Mouse (Mus musculus) stomach, postnatal 0 days (tissue): Measurements from ENCODE around the gene Trem1. TPM values are rescaled to one million over a fixed set of nuclear protein-coding genes. Genes with fewer than 3 reads are reported as not detected.

Experiments
- ATAC-seq: fragments of 200-750 bp; cut with Nextera tagmentation; 2 replicates; pipeline ENCODE4 v1.8.0; 2017; ENCODE audit not compliant: low FRiP score, low TSS enrichment
- DNase-seq: peaks from one replicate; pipeline ENCODE4 v3.0.0-alpha.2; 2016; ENCODE audit warnings: low spot score
- H3K27ac ChIP-seq: fragments of 300-500 bp; sonication (generic); replicated peaks from 2 replicates; pipeline ENCODE4 v1.5.1; 2014; ENCODE audit warnings: mild to moderate bottlenecking, control low read depth
- H3K27me3 ChIP-seq: fragments of 300-500 bp; sonication (generic); 2 replicates; pipeline ENCODE4 v1.6.1; 2014; ENCODE audit warnings: low read length; ENCODE audit not compliant: control insufficient read depth, insufficient read depth
- H3K36me3 ChIP-seq: fragments of 300-500 bp; sonication (generic); 2 replicates; pipeline ENCODE4 v1.6.1; 2014; ENCODE audit warnings: low read length, mixed read lengths; ENCODE audit not compliant: control insufficient read depth, insufficient read depth
- H3K4me1 ChIP-seq: fragments of 300-500 bp; sonication (generic); replicated peaks from 2 replicates; pipeline ENCODE4 v1.6.1; 2014; ENCODE audit warnings: antibody characterized with exemption; ENCODE audit not compliant: control insufficient read depth, insufficient read depth
- H3K4me2 ChIP-seq: fragments of 300-500 bp; sonication (generic); replicated peaks from 2 replicates; pipeline ENCODE4 v1.6.1; 2014; ENCODE audit warnings: low read depth, mild to moderate bottlenecking, control low read depth, moderate library complexity
- H3K4me3 ChIP-seq: fragments of 300-500 bp; sonication (generic); 2 replicates; pipeline ENCODE4 v1.5.1; 2014; ENCODE audit warnings: low read depth, low read length, control low read depth
- H3K9ac ChIP-seq: fragments of 300-500 bp; sonication (generic); 2 replicates; pipeline ENCODE4 v1.6.1; 2014; ENCODE audit warnings: mild to moderate bottlenecking, low read length, control low read depth, mixed read lengths
- H3K9me3 ChIP-seq: fragments of 300-500 bp; sonication (generic); 2 replicates; pipeline ENCODE4 v1.6.1; 2016; ENCODE audit warnings: low read length; ENCODE audit not compliant: control insufficient read depth
- CTCF ChIP-seq: IDR thresholded peaks from 2 replicates; pipeline ENCODE4 v1.5.1; 2016; ENCODE audit warnings: antibody characterized with exemption, low read depth, mild to moderate bottlenecking, moderate library complexity
- EP300 ChIP-seq: optimal IDR thresholded peaks from 2 replicates; pipeline ENCODE3; 2016; ENCODE audit warnings: antibody characterized with exemption
- WGBS: fragments of 180-500 bp; shearing (Covaris S2); extraction: QIAGEN DNeasy Blood & Tissue Kit; methylation state at CpG from one replicate; pipeline ENCODE4 v1.1.7; 2014; 5-methylcytosine and 5-hydroxymethylcytosine counted together
- polyA plus RNA-seq: library from polyadenylated mRNA; unstranded; fragments of >200 nt; fragmentation: Nextera tagmentation; extraction: Ambion mirVana; gene quantifications from 2 replicates; pipeline ENCODE4 v1.2.1, GENCODE M21; 2015

Trem1 gene
- polyA plus RNA-seq, 1 experiment from 2014 or later: not detected

GRCm38 (mm10) chr17:48263741-48264362 is 31.3 kb downstream of the Trem1 start, which contains the start of gene Treml4:
Gene Treml4 (plus strand): TSS chr17:48264295.
- no peak within 1 kb of the TSS for H3K4me2 ChIP-seq
- no peak within 1 kb of the TSS for H3K4me3 ChIP-seq
- TF ChIP-seq CTCF (no peak), EP300 (no peak)
- DNase-seq: no peak
- H3K9ac ChIP-seq: no peak within 1 kb of the TSS
- no peaks in the 10 kb centered on the region for H3K27me3 ChIP-seq
- ATAC-seq: no peak
- H3K4me1 ChIP-seq: no peaks in the 10 kb centered on the region
- no peaks in the 10 kb centered on the region for H3K36me3 ChIP-seq
- 83% methylated on average over 3 of the region's 3 CpGs for WGBS
- H3K27ac ChIP-seq: no peak within 1 kb of the TSS
- H3K9me3 ChIP-seq: 0 out of 2 replicates have a peak, but pooled peaks cover 3% of the 10 kb centered on the region

DNA sequence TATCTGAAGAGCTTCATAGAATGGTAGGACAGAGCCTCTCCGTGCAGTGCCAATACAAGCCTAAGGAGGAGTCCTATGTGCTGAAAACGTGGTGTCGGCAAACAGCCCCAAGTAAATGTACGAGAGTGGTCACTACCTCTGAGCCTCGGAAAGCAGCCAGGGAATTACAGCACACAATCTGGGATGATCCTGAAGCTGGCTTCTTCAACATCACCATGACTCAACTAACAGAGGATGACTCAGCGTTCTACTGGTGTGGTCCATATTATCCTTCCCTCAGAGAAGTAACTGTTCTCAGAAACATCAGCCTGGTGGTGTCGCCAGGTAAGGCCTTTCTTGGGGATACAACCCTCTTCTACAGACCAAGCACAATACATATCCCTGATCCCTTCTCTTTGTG is 32.1 kb downstream of the Trem1 start:
- no peak for TF ChIP-seq CTCF
- TF ChIP-seq EP300: no peak
- no peak for ATAC-seq
- DNase-seq: no peak
- H3K27me3 ChIP-seq: no peaks in the 10 kb centered on the region
- no peaks in the 10 kb centered on the region for H3K36me3 ChIP-seq
- 91% methylated on average over 7 of the region's 7 CpGs for WGBS
- no peak overlapping the region for H3K4me3 ChIP-seq
- H3K9ac ChIP-seq: no peak overlapping the region
- 0 out of 2 replicates have a peak, but pooled peaks cover 2% of the 10 kb centered on the region for H3K9me3 ChIP-seq
- H3K4me1 ChIP-seq: no peaks in the 10 kb centered on the region
- H3K4me2 ChIP-seq: no peak overlapping the region
- no peak overlapping the region for H3K27ac ChIP-seq

GRCm38 (mm10) chr17:48266138-48266537 is 33.6 kb downstream of the Trem1 start:
- H3K4me1 ChIP-seq: no peaks in the 10 kb centered on the region
- TF ChIP-seq CTCF (no peak), EP300 (no peak)
- H3K4me2 ChIP-seq: no peak overlapping the region
- DNase-seq: no peak
- 13% methylated on average over 2 of the region's 2 CpGs for WGBS
- H3K9ac ChIP-seq: no peak overlapping the region
- ATAC-seq: no peak
- H3K27me3 ChIP-seq: no peaks in the 10 kb centered on the region
- H3K27ac ChIP-seq: no peak overlapping the region
- no peak overlapping the region for H3K4me3 ChIP-seq
- no peaks in the 10 kb centered on the region for H3K36me3 ChIP-seq
- no peaks in the 10 kb centered on the region for H3K9me3 ChIP-seq

GRCm38 (mm10) chr17:48266610-48267304 is 34.2 kb downstream of the Trem1 start:
- no peaks in the 10 kb centered on the region for H3K4me1 ChIP-seq
- H3K9ac ChIP-seq: no peak overlapping the region
- ATAC-seq: no peak
- H3K4me3 ChIP-seq: no peak overlapping the region
- H3K27me3 ChIP-seq: no peaks in the 10 kb centered on the region
- no peak for DNase-seq
- no peak for TF ChIP-seq EP300
- TF ChIP-seq CTCF: no peak
- H3K27ac ChIP-seq: no peak overlapping the region
- no peak overlapping the region for H3K4me2 ChIP-seq
- no peaks in the 10 kb centered on the region for H3K9me3 ChIP-seq
- H3K36me3 ChIP-seq: no peaks in the 10 kb centered on the region
- 28% methylated on average over 2 of the region's 2 CpGs for WGBS

GRCm38 (mm10) chr17:48267591-48267990 is 35.0 kb downstream of the Trem1 start:
- 74% methylated on average over 1 of the region's 1 CpGs for WGBS
- H3K9ac ChIP-seq: no peak overlapping the region
- no peak overlapping the region for H3K4me2 ChIP-seq

DNA sequence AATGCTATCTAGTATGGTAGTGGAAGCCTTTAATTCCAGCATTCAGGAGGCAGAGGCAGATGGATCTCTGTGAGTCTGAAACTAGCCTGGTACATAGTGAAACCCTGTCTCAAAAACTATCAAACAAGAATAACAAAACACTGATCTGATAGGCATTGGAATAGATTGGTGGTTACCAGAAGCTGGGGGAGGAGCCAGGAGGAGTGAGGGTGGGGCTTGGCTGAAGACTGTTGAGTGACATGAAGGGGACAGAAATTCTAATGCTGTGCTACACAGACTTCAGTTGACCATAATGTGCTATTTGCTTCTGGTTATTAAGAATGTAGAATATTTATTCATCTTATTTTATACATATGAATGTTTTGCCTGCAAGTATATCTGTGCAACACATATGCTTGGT is 35.7 kb downstream of the Trem1 start:
- no peaks in the 10 kb centered on the region for H3K27me3 ChIP-seq
- no peak for DNase-seq
- ATAC-seq: no peak
- H3K4me2 ChIP-seq: no peak overlapping the region
- H3K9ac ChIP-seq: no peak overlapping the region
- no peaks in the 10 kb centered on the region for H3K9me3 ChIP-seq
- no peak overlapping the region for H3K4me3 ChIP-seq
- no peaks in the 10 kb centered on the region for H3K4me1 ChIP-seq
- no peak for TF ChIP-seq CTCF
- no peak for TF ChIP-seq EP300
- no peak overlapping the region for H3K27ac ChIP-seq
- no peaks in the 10 kb centered on the region for H3K36me3 ChIP-seq

More at GRCm38 (mm10) chr17:48267591-48267990, 35.0 kb downstream of the Trem1 start:
- TF ChIP-seq CTCF: no peak
- TF ChIP-seq EP300: no peak
- Histone ChIP-seq H3K9me3 (no peaks in the 10 kb centered on the region), H3K4me3 (no peak overlapping the region), H3K36me3 (no peaks in the 10 kb centered on the region), H3K27me3 (no peaks in the 10 kb centered on the region), H3K27ac (no peak overlapping the region), H3K4me1 (no peaks in the 10 kb centered on the region)
- ATAC-seq (no peak), DNase-seq (no peak)
